Mouse (Mus musculus) small intestine, adult 2 months (tissue): ENCODE results near the gene Ube2i. TPM values are rescaled to one million over a fixed set of nuclear protein-coding genes. Genes with fewer than 3 reads are reported as not detected.

ENCODE experiments used
- H3K27ac ChIP-seq: fragments of 200-500 bp; 2 replicates; pipeline ENCODE4 v1.5.1; 2012; ENCODE audit warnings: low read depth, low read length, control low read depth, inconsistent platforms; ENCODE audit not compliant: insufficient read depth
- H3K27me3 ChIP-seq: fragments of 200-500 bp; 2 replicates; pipeline ENCODE4 v1.6.1; 2012; ENCODE audit warnings: mild to moderate bottlenecking, moderate library complexity, low read length, inconsistent platforms; ENCODE audit not compliant: control insufficient read depth, insufficient read depth
- H3K36me3 ChIP-seq: fragments of 200-500 bp; 2 replicates; pipeline ENCODE4 v1.6.1; 2012; ENCODE audit warnings: mild to moderate bottlenecking, low read length, control low read depth, inconsistent platforms; ENCODE audit not compliant: control insufficient read depth, insufficient read depth
- H3K4me1 ChIP-seq: fragments of 200-500 bp; 2 replicates; pipeline ENCODE4 v1.6.1; 2012; ENCODE audit warnings: low read length, inconsistent platforms, mixed read lengths; ENCODE audit not compliant: control insufficient read depth, insufficient read depth, insufficient read length
- H3K4me3 ChIP-seq: fragments of 200-500 bp; 2 replicates; pipeline ENCODE4 v1.5.1; 2012; ENCODE audit warnings: low read depth, mild to moderate bottlenecking, control low read depth, inconsistent platforms, low read length, moderate library complexity
- CTCF ChIP-seq: fragments of 200-500 bp; IDR thresholded peaks from 2 replicates; pipeline ENCODE4 v1.5.1; 2012; ENCODE audit warnings: low read depth, mild to moderate bottlenecking, control low read depth, inconsistent platforms, low read length, moderate library complexity, mixed read lengths; ENCODE audit not compliant: insufficient replicate concordance, insufficient read length; ENCODE audit errors: extremely low read depth
- POLR2A ChIP-seq: fragments of 200-500 bp; IDR thresholded peaks from 2 replicates; pipeline ENCODE4 v1.6.1; 2012; ENCODE audit warnings: low read depth, mild to moderate bottlenecking, control low read depth, inconsistent platforms, low read length, moderate library complexity
- WGBS: fragments of 180-500 bp; shearing (Covaris S2); methylation state at CpG from one replicate; pipeline ENCODE4 v1.1.7; 2018; 5-methylcytosine and 5-hydroxymethylcytosine counted together
- polyA plus RNA-seq: library from polyadenylated mRNA; depleted of rRNA; stranded (reverse); fragments of >200 nt; gene quantifications from 2 replicates; pipeline ENCODE4 v1.2.3, GENCODE M21; 2012

Gene Ube2i
- polyA plus RNA-seq, 1 experiment, result 50.8 TPM

DNA sequence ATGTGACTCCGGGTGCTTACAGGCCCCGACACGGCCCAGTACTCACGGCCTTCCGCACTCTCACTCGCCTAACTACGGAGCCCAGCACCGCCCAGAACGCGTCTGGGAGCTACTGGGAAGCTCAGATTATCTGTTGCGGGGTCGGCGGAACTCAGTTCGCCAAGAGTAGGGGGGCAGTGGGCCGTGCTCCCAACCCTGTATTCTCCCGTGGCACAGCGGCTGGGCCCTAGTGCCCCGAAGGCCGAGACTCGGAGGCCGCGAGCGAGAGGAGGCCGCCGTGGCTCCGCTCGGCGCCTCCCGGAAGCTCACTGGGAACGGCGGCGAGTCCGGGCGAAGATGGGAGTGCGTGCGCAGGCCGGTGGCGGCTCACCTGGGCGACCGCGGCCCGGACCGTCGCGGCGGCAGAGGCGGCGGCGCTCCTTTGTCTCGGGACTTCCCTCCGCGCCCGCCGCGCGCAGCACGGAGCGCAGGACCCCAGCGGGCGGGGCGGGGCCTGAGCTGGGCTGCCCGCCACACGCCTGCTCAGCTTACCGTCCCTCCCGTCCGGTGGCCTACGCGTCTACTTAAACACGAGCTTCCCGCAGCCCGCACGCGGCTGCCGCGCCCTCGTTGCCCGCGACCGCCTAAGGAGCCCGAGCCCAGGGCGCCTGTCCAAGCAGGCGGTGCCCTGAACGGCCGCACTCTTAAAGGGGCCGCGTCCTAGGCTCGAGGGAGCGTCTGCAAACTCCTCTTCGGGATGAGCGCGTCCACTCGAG, 1.3 kb downstream of the Ube2i start:
- TF ChIP-seq POLR2A (no peak; the same call in none of the 2 replicates), CTCF (no peak)
- peaks cover 21% of the 10 kb centered on the region; the same call in 1 of the 2 replicates for H3K4me1 ChIP-seq
- H3K27ac ChIP-seq, result peak overlapping the region; percentile 99
- H3K27me3 ChIP-seq, result no peaks in the 10 kb centered on the region
- H3K36me3 ChIP-seq, result peaks cover 9% of the 10 kb centered on the region
- WGBS, result under 1% methylated on average over 91 of the region's 92 CpGs
- peak overlapping the region; percentile 88 for H3K4me3 ChIP-seq

DNA sequence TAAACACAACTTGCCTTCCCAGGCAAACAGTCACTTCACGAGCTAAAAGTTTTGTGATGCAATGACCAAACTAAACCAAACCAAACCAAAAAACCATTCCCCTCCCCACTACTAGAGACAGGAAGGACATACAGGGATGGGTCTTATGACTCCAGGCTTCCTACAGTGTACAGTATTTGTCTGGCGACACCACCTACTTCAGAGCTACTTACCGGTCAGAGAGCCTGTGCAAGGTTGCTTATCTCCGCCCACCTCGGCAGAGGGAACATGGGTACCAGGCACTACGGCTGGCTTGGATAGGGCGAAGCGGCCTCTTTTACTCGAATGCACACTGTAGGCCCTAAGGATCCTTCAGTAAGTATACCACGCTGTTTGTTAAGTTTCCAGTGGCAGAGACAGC, 2.1 kb downstream of the Ube2i start:
- under 1% methylated on average over 10 of the region's 10 CpGs for WGBS
- Histone ChIP-seq H3K27ac (peak overlapping the region; percentile 99), H3K27me3 (no peaks in the 10 kb centered on the region), H3K4me1 (peaks cover 21% of the 10 kb centered on the region; the same call in 1 of the 2 replicates), H3K4me3 (peak overlapping the region; percentile 88), H3K36me3 (peaks cover 16% of the 10 kb centered on the region)
- TF ChIP-seq POLR2A (no peak), CTCF (no peak)

DNA sequence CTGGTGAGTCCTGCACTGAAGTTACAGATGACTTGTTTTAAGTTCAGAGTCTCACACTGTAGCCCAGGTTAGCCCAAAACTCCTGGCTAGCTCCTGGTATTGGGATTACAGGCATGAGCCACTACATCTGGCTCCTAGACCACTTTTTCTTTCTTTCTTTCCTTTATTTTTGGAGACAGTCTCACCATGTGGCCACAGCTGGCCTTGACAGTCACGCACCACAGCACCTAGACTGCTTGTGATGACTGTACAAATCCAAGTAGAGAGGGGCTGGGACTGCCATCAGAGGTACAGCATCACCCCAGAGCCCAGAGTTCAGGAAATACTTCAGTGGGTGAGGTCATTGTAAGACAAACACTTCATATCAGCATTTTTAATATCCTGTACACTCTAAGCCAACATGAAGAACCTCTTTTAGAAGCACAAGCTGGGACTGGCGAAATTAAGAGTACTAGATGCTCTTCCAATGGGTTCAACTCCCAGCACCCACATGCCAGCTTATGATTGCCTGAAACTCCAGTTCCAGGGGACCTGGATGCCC, 3.6 kb downstream of the Ube2i start:
- 49% methylated on average over 2 of the region's 2 CpGs for WGBS
- Histone ChIP-seq H3K4me1 (peaks cover 21% of the 10 kb centered on the region; the same call in 1 of the 2 replicates), H3K27me3 (no peaks in the 10 kb centered on the region), H3K27ac (no peak overlapping the region), H3K4me3 (no peak overlapping the region), H3K36me3 (peaks cover 30% of the 10 kb centered on the region)
- TF ChIP-seq CTCF, result no peak
- no peak for TF ChIP-seq POLR2A

DNA sequence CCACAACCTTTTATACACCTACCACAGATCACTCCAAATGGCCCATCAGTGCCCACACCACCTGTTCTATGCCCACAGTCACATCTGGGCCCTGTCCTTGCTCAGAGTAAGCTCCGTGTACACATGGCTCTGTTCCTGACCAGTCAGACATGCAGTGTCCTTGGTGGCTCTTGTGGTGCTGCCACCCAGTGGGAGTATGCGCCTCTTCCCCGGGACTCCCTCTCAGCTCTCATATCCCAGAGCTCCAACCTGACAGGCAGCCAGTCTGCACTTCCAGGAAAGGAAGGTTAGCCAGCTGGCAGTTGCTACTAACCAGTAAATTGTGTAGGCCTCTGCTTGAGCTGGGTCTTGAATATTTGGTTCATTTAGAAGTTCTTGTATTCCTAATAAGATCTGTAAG, 10.0 kb downstream of the Ube2i start:
- no peak overlapping the region for H3K4me3 ChIP-seq
- H3K36me3 ChIP-seq, result peaks cover 70% of the 10 kb centered on the region
- 53% methylated on average over 3 of the region's 3 CpGs for WGBS
- no peak overlapping the region for H3K27ac ChIP-seq
- TF ChIP-seq CTCF, result peak; percentile 33; the same call in 1 of the 2 replicates
- TF ChIP-seq POLR2A, result no peak
- no peaks in the 10 kb centered on the region for H3K27me3 ChIP-seq
- peaks cover under 1% of the 10 kb centered on the region; the same call in 1 of the 2 replicates for H3K4me1 ChIP-seq

DNA sequence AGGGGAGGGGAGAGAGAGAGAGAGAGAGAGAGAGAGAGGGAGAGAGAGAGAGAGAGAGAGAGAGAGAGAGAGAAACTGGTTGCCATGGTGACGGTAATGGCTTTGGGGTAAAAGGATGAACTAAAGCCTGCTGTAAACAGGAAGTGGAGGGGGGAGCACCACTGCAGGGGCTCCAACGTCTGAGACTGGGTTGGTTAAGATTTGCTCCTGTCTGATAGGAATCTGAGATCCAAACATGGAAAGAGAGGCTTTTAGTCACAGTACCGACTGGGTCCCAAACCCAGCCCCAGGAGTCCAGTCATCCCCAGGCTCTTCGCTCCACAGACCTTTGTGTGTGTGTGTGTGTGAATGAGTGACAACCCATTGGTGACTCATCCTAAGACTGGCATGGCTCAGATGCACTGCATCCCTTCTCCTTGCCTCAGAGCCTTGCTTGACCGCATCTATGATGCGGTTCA, 16.6 kb downstream of the Ube2i start:
- WGBS, result 43% methylated on average over 6 of the region's 6 CpGs
- H3K27me3 ChIP-seq, result peaks cover 17% of the 10 kb centered on the region

DNA sequence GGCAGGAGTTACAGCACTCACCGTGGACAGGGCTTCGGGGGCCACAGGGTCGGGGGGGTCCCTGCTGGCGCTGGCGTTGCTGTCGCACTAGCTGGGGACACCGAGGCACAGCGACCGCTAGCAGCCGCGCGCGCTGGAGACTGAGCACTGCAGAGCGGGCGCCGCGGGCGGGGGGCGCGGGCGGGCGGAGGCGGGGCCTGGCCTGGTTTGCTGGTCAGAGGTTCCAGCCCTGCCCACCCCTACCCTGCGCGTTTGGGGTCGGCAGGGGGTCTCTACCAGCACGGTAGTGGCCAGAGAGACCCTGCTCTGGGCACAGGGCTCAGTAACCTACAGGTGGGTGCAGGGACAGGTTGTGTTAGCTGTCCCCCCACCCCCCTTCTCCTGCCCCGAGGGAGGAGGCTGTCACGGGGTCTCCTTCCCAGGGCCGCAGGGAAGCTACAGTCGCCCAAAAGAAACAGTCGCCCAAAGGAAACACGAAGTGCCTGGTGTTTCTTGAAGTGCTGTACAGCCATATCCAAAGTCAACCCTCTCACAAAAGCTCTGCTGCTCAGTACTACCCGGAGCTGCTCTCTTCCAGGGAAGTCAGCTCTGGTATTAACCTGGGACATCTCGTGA, 18.2 kb downstream of the Ube2i start, which contains the start of gene Baiap3:
Gene Baiap3, minus strand, starts transcription at position 225 of the 615 bp plus-strand sequence.
- peaks cover 17% of the 10 kb centered on the region for H3K27me3 ChIP-seq
- peaks cover 6% of the 10 kb centered on the region for H3K4me1 ChIP-seq
- WGBS, result 3% methylated on average over 35 of the region's 35 CpGs
- H3K36me3 ChIP-seq, result peaks cover 7% of the 10 kb centered on the region; the same call in 1 of the 2 replicates
- H3K27ac ChIP-seq, result no peak within 1 kb of the TSS
- peak within 1 kb of the TSS; percentile 48 for H3K4me3 ChIP-seq
- no peak for TF ChIP-seq POLR2A
- TF ChIP-seq CTCF, result no peak

More for the DNA sequence above, 16.6 kb downstream of the Ube2i start:
- H3K27ac ChIP-seq, result 0 out of 2 replicates have a peak overlapping the region, but pooled peaks have one; percentile 19
- H3K36me3 ChIP-seq, result peaks cover 12% of the 10 kb centered on the region
- H3K4me3 ChIP-seq, result no peak overlapping the region
- peaks cover 6% of the 10 kb centered on the region for H3K4me1 ChIP-seq
- TF ChIP-seq POLR2A (no peak), CTCF (no peak)
